Mouse (Mus musculus) small intestine, adult 2 months (tissue): ENCODE measurements around the gene Gucy2c.

Experiments used
- CTCF ChIP-seq: fragments of 200-500 bp; IDR thresholded peaks from 2 replicates; pipeline ENCODE4 v1.5.1; 2012; ENCODE audit warnings: low read depth, mild to moderate bottlenecking, control low read depth, inconsistent platforms, low read length, moderate library complexity, mixed read lengths; ENCODE audit not compliant: insufficient replicate concordance, insufficient read length; ENCODE audit errors: extremely low read depth
- POLR2A ChIP-seq: fragments of 200-500 bp; IDR thresholded peaks from 2 replicates; pipeline ENCODE4 v1.6.1; 2012; ENCODE audit warnings: low read depth, mild to moderate bottlenecking, control low read depth, inconsistent platforms, low read length, moderate library complexity

- TF ChIP-seq POLR2A (no peak), CTCF (no peak)
Measured at GRCm38 (mm10) chr6:136769859-136770258, 11.7 kb downstream of the Gucy2c start.
